Mouse (Mus musculus) erythroblast, embryonic 14.5 days (primary cell): Measurements from ENCODE around the gene Gm7361. TPM values are rescaled to one million over a fixed set of nuclear protein-coding genes. Genes with fewer than 3 reads are reported as not detected.
"Not testable (repeated sequence)": the region's sequence is repeated elsewhere in the genome, so short reads cannot be mapped to it uniquely, and the experiment has no call there.

Experiments
- H3K27me3 ChIP-seq: 2 replicates; pipeline ENCODE4 v1.6.1; 2012; ENCODE audit warnings: inconsistent platforms; ENCODE audit not compliant: control insufficient read depth
- H3K36me3 ChIP-seq: 2 replicates; pipeline ENCODE4 v1.6.1; 2012; ENCODE audit warnings: mild to moderate bottlenecking, inconsistent platforms; ENCODE audit not compliant: control insufficient read depth
- H3K4me1 ChIP-seq: 2 replicates; pipeline ENCODE4 v1.6.1; 2012; ENCODE audit warnings: inconsistent platforms; ENCODE audit not compliant: control insufficient read depth
- H3K4me3 ChIP-seq: replicated peaks from 2 replicates; pipeline ENCODE3; 2012; ENCODE audit warnings: moderate library complexity, mild to moderate bottlenecking, inconsistent platforms
- H3K9me3 ChIP-seq: 2 replicates; pipeline ENCODE4 v1.6.1; 2012; ENCODE audit warnings: low read length, inconsistent platforms, mixed read lengths; ENCODE audit not compliant: control insufficient read depth
- GATA1 ChIP-seq: IDR thresholded peaks from 2 replicates; pipeline ENCODE4 v1.6.1; 2012; ENCODE audit warnings: low read length, inconsistent platforms, mixed read lengths
- TAL1 ChIP-seq: IDR thresholded peaks from 3 replicates; pipeline ENCODE4 v1.6.1; 2012; ENCODE audit warnings: low read length, inconsistent platforms, mixed read lengths
- polyA plus RNA-seq: library from polyadenylated mRNA; stranded (reverse); fragments of >175 nt; gene quantifications from 2 replicates; pipeline ENCODE4 v1.2.3, GENCODE M21; 2012

Gm7361 gene
- polyA plus RNA-seq = 0.02 TPM in 1 of 2 replicates, not detected in the other

DNA sequence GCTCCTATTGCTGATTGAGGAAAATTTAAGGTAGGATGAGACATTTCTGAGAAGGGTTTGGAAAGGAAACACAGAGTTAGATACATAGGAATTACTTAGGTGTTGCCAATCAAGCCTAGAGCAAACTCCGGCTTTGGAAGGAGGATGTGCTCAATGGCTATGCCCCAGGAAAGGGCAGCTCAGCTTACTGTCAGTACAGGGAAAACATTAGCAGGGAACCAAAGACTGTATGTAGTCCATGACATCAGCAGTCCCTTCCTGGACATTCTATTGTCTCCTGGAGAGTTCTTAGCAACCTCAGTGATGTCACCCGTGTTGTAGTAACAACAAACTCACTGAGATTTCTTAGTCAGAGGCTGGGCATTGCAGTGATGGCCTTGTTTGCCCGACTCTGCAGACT lies at the start of gene Gm7361:
Gene Gm7361 (plus strand): TSS at position 301 of the 400 bp plus-strand sequence.
- not testable (repeated sequence) for H3K4me1 ChIP-seq, H3K36me3 ChIP-seq, H3K9me3 ChIP-seq, H3K27me3 ChIP-seq, H3K4me3 ChIP-seq

DNA sequence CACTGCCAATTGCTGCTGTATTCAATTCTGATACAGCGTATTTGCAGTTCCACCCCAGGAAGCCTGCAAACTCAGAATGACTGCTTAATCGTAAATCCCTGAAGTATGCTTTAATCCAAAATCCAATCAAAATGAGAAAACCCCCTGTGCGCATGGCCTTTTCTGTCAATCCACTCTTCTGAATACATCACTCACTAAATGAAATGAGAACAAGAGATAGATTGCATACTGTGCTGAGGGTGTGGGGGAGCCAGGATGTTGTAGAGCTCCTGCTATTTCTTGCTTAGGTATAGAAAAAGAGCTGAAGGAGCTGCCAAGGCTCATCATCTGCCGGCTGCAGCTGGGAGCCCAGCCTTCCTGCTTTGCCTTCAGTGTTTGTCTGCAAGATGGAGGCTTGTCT lies 46.5 kb upstream of the Gm7361 start:
- Histone ChIP-seq H3K27me3 (no peaks in the 10 kb centered on the region), H3K4me1 (no peaks in the 10 kb centered on the region), H3K9me3 (peaks cover 29% of the 10 kb centered on the region), H3K4me3 (no peak overlapping the region), H3K36me3 (no peaks in the 10 kb centered on the region)
- no peak for TF ChIP-seq GATA1
- no peak for TF ChIP-seq TAL1

DNA sequence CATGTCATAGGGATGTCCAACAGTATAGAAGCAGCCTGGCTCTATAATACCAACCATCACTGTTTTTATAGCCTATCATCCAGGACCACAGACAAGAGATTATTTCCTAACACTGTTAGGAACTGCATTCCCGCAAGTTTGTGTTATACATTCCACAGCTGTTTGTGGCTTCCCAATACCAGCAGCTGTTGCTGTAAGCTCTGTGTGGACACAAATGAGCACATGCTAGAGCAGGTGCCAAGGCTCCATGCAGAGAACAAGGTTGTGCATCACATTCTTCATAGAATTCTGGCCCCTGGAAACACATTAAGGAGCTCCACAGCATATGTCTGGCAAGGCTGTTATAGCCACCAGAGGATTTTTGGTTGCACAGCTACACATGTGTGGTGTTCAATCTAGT lies 35.4 kb upstream of the Gm7361 start:
- H3K4me1 ChIP-seq = no peaks in the 10 kb centered on the region
- H3K36me3 ChIP-seq = no peaks in the 10 kb centered on the region
- no peak overlapping the region for H3K4me3 ChIP-seq
- no peaks in the 10 kb centered on the region for H3K9me3 ChIP-seq
- TF ChIP-seq GATA1 (no peak), TAL1 (no peak)
- no peaks in the 10 kb centered on the region for H3K27me3 ChIP-seq

DNA sequence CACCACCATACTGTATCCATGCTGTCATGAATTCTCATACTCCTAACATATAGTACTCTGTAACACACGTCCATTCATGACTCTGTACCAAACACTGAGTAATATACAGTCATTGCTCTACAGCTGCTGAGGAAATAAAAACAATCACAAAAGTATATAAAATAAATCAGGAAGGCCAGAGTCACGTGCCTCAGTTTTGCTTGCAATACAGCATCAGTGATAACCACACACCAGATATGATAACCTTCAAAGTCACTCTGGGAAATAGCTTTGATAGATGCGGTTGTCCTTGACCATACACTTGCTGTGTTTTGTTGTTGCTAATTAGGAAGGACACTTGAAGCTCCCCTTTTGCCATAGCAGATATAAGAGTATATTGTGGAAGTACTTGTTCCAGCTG lies 9.2 kb downstream of the Gm7361 start:
- not testable (repeated sequence) for H3K27me3 ChIP-seq, H3K4me3 ChIP-seq, H3K36me3 ChIP-seq, H3K9me3 ChIP-seq, H3K4me1 ChIP-seq

DNA sequence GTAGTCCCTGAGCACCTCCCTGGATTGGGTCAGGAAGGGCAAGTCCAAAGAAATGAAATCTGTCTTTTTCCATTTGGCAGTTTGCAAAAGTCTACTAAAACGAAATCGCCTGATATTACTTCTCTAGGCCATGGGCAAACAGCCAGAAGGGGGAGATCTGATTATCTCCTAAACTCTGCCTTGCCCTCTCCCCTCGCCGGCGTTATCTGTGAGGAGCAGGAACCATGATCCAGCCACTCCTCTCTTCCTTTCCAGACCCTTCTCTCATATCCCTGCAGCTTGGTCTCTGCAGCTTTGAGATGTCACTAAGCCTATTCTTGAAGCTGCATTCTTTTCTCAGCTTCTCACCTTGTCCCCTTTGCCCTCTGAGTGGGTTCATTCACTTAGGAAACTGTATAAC lies 22.9 kb downstream of the Gm7361 start:
- Histone ChIP-seq H3K36me3 (no peaks in the 10 kb centered on the region), H3K27me3 (no peaks in the 10 kb centered on the region), H3K4me1 (peaks cover 5% of the 10 kb centered on the region), H3K9me3 (no peaks in the 10 kb centered on the region), H3K4me3 (no peak overlapping the region)
- TF ChIP-seq TAL1 (no peak), GATA1 (no peak)

DNA sequence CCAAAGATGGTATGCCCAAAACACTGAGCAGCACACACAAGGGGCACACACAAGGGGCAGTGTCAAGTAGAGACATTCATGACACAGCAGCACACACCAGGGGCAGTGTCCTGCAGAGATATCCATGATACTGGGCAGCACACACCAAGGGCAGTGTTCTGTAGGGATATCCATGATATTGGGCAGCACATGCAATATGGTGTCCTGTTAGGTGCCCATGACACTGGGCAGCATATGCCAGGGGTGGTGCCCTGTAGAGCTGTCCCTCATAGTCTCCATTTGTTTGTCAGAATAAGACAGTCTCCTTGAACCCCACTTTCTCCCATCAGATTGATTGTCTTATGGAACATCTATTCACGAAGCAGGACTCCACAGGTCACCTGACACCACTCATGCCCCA lies 24.2 kb downstream of the Gm7361 start:
- peaks cover 5% of the 10 kb centered on the region; the same call in 1 of the 2 replicates for H3K9me3 ChIP-seq
- peaks cover 5% of the 10 kb centered on the region for H3K4me1 ChIP-seq
- H3K4me3 ChIP-seq = no peak overlapping the region
- TF ChIP-seq GATA1 (no peak), TAL1 (no peak)
- no peaks in the 10 kb centered on the region for H3K36me3 ChIP-seq
- H3K27me3 ChIP-seq = no peaks in the 10 kb centered on the region

DNA sequence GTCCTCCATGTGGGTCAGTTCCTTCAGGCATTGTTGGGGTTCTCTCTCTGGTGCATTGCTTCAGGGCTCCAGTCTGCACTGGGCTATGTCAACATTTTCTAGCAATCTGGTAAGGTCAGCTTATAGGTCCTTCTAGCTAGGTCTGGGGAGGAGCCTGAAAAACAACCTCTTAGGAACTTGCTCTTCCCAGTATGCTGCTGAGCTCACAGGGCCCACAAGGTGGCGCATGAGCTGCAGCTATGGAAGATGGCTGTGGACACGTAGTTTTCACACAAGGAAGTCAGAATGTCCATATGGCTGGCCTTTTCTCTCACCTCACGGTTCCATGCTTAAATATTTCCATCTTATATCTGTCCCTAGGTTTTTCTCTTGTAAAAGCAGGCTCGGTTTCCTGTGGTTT lies 24.8 kb downstream of the Gm7361 start:
- H3K9me3 ChIP-seq = peaks cover 5% of the 10 kb centered on the region; the same call in 1 of the 2 replicates
- TF ChIP-seq TAL1 (no peak), GATA1 (no peak)
- no peaks in the 10 kb centered on the region for H3K27me3 ChIP-seq
- H3K4me1 ChIP-seq = peaks cover 5% of the 10 kb centered on the region
- no peak overlapping the region for H3K4me3 ChIP-seq
- no peaks in the 10 kb centered on the region for H3K36me3 ChIP-seq

DNA sequence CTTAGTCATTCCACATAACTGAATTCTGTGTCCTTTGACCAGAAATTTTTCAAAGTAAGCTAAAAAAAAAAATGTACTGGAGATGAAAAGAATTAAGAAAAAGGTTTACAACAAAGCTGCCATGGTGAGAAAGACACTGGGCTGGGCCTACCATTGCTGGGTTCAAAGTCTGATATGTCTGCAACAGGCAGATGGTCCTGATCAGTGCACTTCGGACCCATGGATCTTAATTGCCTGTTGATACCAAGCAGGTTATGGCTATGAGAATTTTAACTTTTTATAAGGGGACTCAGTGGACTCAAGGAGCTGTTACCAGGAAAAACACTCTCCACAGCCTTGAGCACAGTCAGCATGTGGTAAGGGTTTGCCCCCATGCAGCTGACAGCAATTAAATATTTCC lies 25.9 kb downstream of the Gm7361 start:
- Histone ChIP-seq H3K4me3 (no peak overlapping the region), H3K9me3 (peaks cover 5% of the 10 kb centered on the region; the same call in 1 of the 2 replicates), H3K27me3 (no peaks in the 10 kb centered on the region), H3K36me3 (no peaks in the 10 kb centered on the region), H3K4me1 (peaks cover 5% of the 10 kb centered on the region)
- no peak for TF ChIP-seq TAL1
- no peak for TF ChIP-seq GATA1

DNA sequence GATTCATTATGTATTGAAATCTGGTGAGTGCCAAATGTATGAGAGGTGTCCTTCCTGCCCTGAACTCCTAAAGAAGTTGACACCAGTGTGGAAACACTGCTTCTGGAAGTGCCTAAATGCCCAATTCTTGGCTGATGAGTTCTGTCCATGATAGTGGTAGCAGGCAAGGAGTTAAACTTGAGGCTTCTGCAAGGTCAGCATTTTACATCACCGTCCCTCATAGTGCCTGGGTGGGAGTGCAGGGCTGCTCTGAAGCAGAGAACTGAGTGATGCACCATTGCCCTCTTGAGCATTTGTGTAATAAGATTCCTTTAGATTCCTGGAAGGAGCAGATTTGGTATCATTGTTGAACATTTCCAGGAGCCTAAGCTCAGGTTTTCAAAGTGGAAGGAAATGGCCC lies 34.1 kb downstream of the Gm7361 start:
- TF ChIP-seq GATA1 = no peak
- TF ChIP-seq TAL1 = no peak
- no peak overlapping the region for H3K4me3 ChIP-seq

DNA sequence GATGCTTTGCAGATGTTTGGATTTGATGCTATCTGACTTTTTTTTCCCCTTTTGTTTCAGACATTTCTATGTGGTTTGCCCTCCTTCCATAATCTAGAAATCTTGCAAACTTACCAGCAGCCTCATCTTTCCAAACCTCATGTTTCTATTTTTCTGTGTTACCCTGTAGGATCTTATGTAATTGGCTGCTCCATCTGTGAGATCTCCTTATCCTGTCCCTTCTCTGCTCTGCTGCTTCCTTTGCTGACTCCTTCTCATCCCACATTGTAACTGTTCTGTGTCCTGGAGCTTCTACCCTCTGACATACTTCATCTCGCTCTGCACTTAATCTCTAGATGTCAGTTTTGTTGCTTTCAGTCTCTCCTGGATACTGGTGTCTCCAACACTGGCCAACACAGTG lies 35.8 kb downstream of the Gm7361 start:
- no peaks in the 10 kb centered on the region for H3K27me3 ChIP-seq
- no peaks in the 10 kb centered on the region for H3K36me3 ChIP-seq
- TF ChIP-seq GATA1 = no peak
- no peak for TF ChIP-seq TAL1
- no peaks in the 10 kb centered on the region for H3K4me1 ChIP-seq
- H3K4me3 ChIP-seq = no peak overlapping the region
- no peaks in the 10 kb centered on the region for H3K9me3 ChIP-seq

More for the DNA sequence above, 34.1 kb downstream of the Gm7361 start:
- Histone ChIP-seq H3K36me3 (no peaks in the 10 kb centered on the region), H3K27me3 (no peaks in the 10 kb centered on the region), H3K4me1 (no peaks in the 10 kb centered on the region), H3K9me3 (0 out of 2 replicates have a peak, but pooled peaks cover under 1% of the 10 kb centered on the region)

Other genes starting within 250 kb of the Gm7361 start
- not detected in 2 replicates for gene Gm5862, start 234.8 kb upstream of the Gm7361 start, polyA plus RNA-seq
- not detected in 2 replicates for gene Speer4a, start 218.1 kb upstream of the Gm7361 start, polyA plus RNA-seq
- gene Gm7347, start 199.1 kb upstream of the Gm7361 start, polyA plus RNA-seq = not detected in 2 replicates
- not detected in 2 replicates for gene Gm10471, start 168.4 kb upstream of the Gm7361 start, polyA plus RNA-seq
- not detected in 2 replicates for gene 5031410I06Rik, start 152.3 kb upstream of the Gm7361 start, polyA plus RNA-seq
- not detected in 2 replicates for gene Gm10220, start 136.3 kb upstream of the Gm7361 start, polyA plus RNA-seq